Mouse (Mus musculus) MEL (cell line): ENCODE results near the gene Ryr3. TPM values are rescaled to one million over a fixed set of nuclear protein-coding genes. Genes with fewer than 3 reads are reported as not detected.
A peak's percentile ranks its signal among the peaks of the same experiment; 100 is the strongest.

Source experiments
- DNase-seq: peaks from one replicate; pipeline ENCODE4 v3.0.0; 2011; ENCODE audit warnings: low read depth, low spot score
- H3K27ac ChIP-seq: 2 replicates; pipeline ENCODE4 v1.5.1; 2012; ENCODE audit warnings: low read depth, mild to moderate bottlenecking, control low read depth, low read length, moderate library complexity; ENCODE audit not compliant: control insufficient read depth
- H3K27me3 ChIP-seq, 2 experiments: fragments of 150-350 bp in 1 of 2; sonication (generic) in 1 of 2; 2 replicates each; pipeline ENCODE4 v1.6.1; 2012; ENCODE audit warnings: low read length in 2 of 2, mild to moderate bottlenecking in 2 of 2, improper control_type of control experiment in 1 of 2, moderate library complexity in 1 of 2; ENCODE audit not compliant: insufficient read depth in 2 of 2, control insufficient read depth in 1 of 2
- H3K36me3 ChIP-seq, 2 experiments: 2 replicates each; pipeline ENCODE4 v1.6.1; 2012 to 2014; ENCODE audit warnings: low read length in 2 of 2, improper control_type of control experiment in 1 of 2, inconsistent platforms in 1 of 2, mild to moderate bottlenecking in 1 of 2; ENCODE audit not compliant: insufficient read depth in 2 of 2, control insufficient read depth in 1 of 2
- H3K4me1 ChIP-seq, 2 experiments: fragments of 150-350 bp in 1 of 2; sonication (generic) in 1 of 2; 2 replicates each; pipeline ENCODE4 v1.6.1; 2012; ENCODE audit warnings: low read length in 2 of 2, improper control_type of control experiment in 1 of 2, mild to moderate bottlenecking in 1 of 2; ENCODE audit not compliant: insufficient read depth in 2 of 2, control insufficient read depth in 1 of 2
- H3K4me3 ChIP-seq, 2 experiments: fragments of 150-350 bp in 1 of 2; sonication (generic) in 1 of 2; 2 replicates each; pipeline ENCODE4 v1.5.1; 2012; ENCODE audit warnings: low read depth in 2 of 2, low read length in 2 of 2, mild to moderate bottlenecking in 2 of 2, moderate library complexity in 2 of 2, control low read depth in 1 of 2, improper control_type of control experiment in 1 of 2; ENCODE audit not compliant: control insufficient read depth in 1 of 2, insufficient read depth in 1 of 2
- H3K79me2 ChIP-seq: 2 replicates; pipeline ENCODE4 v1.6.1; 2012; ENCODE audit warnings: mild to moderate bottlenecking, low read length, moderate library complexity; ENCODE audit not compliant: control insufficient read depth, poor library complexity, insufficient read depth
- H3K9ac ChIP-seq: 2 replicates; pipeline ENCODE4 v1.6.1; 2012; ENCODE audit warnings: low read depth, mild to moderate bottlenecking, control low read depth, low read length, moderate library complexity; ENCODE audit not compliant: control insufficient read depth, poor library complexity, severe bottlenecking
- H3K9me3 ChIP-seq: fragments of 150-350 bp; sonication (generic); replicated peaks from 2 replicates; pipeline ENCODE4 v1.6.1; 2012; ENCODE audit warnings: mild to moderate bottlenecking, low read length, improper control_type of control experiment, moderate library complexity; ENCODE audit not compliant: insufficient read depth
- CTCF ChIP-seq, 3 experiments: IDR thresholded peaks in 2 of 3; conservative IDR thresholded peaks in 1 of 3; 2 replicates each; pipeline ENCODE4 v1.5.1; 2011 to 2012; ENCODE audit warnings: low read length in 3 of 3, low read depth in 2 of 3, mild to moderate bottlenecking in 2 of 3, improper control_type of control experiment in 1 of 3, inconsistent platforms in 1 of 3, mixed read lengths in 1 of 3, moderate library complexity in 1 of 3; ENCODE audit not compliant: control insufficient read depth in 1 of 3, insufficient read depth in 1 of 3, poor library complexity in 1 of 3, severe bottlenecking in 1 of 3
- ELF1 ChIP-seq: IDR thresholded peaks from 2 replicates; pipeline ENCODE4 v1.6.1; 2014; ENCODE audit warnings: low read depth, mild to moderate bottlenecking, inconsistent platforms, low read length, improper control_type of control experiment, moderate library complexity
- GATA1 ChIP-seq: IDR thresholded peaks from 2 replicates; pipeline ENCODE4 v1.6.1; 2011; ENCODE audit warnings: low read depth, low read length, improper control_type of control experiment
- MXI1 ChIP-seq: IDR thresholded peaks from 2 replicates; pipeline ENCODE4 v1.6.1; 2011; ENCODE audit warnings: mild to moderate bottlenecking, low read depth, low read length, improper control_type of control experiment
- POLR2AphosphoS5 ChIP-seq: IDR thresholded peaks from 2 replicates; pipeline ENCODE4 v1.6.1; 2012; ENCODE audit warnings: low read depth, borderline replicate concordance, mild to moderate bottlenecking, inconsistent platforms, low read length, moderate library complexity, mixed read lengths
- RAD21 ChIP-seq: IDR thresholded peaks from 2 replicates; pipeline ENCODE4 v1.6.1; 2011; ENCODE audit warnings: mild to moderate bottlenecking, low read depth, low read length, improper control_type of control experiment
- RCOR1 ChIP-seq: IDR thresholded peaks from 2 replicates; pipeline ENCODE4 v1.6.1; 2012; ENCODE audit warnings: low read depth, mild to moderate bottlenecking, inconsistent platforms, low read length, improper control_type of control experiment
- SIN3A ChIP-seq: IDR thresholded peaks from 2 replicates; pipeline ENCODE4 v1.6.1; 2012; ENCODE audit warnings: low read length, improper control_type of control experiment, inconsistent platforms
- SMC3 ChIP-seq: IDR thresholded peaks from 2 replicates; pipeline ENCODE4 v1.6.1; 2011; ENCODE audit warnings: low read depth, low read length, improper control_type of control experiment
- UBTF ChIP-seq: IDR thresholded peaks from 2 replicates; pipeline ENCODE4 v1.6.1; 2012; ENCODE audit warnings: low read depth, mild to moderate bottlenecking, inconsistent platforms, low read length, improper control_type of control experiment, moderate library complexity, borderline replicate concordance; ENCODE audit not compliant: insufficient read depth
- ZNF384 ChIP-seq: IDR thresholded peaks from 2 replicates; pipeline ENCODE4 v1.6.1; 2012; ENCODE audit warnings: low read depth, mild to moderate bottlenecking, inconsistent platforms, low read length, improper control_type of control experiment
- polyA plus RNA-seq, 2 experiments: library from polyadenylated mRNA; stranded (reverse) in 1 of 2; unstranded in 1 of 2; fragments of >175 nt in 1 of 2; fragments of >200 nt in 1 of 2; gene quantifications; 2 replicates each; pipeline versions ENCODE4 v1.2.1 to v1.2.4; 2012; ENCODE audit warnings: low replicate concordance in 2 of 2, low read depth in 1 of 2; ENCODE audit not compliant: insufficient read length in 2 of 2, insufficient read depth in 1 of 2, missing spikeins in 1 of 2
- total RNA-seq: library from RNA; depleted of rRNA; stranded (reverse); fragments of 300-350 nt; gene quantifications from 2 replicates; pipeline ENCODE4 v1.2.3, GENCODE M21; 2012

The Ryr3 gene
- total and polyA plus RNA-seq, 3 experiments: 0.04 TPM; not detected in 2

GRCm38 (mm10) chr2:112765046-112765445 lies 451.9 kb downstream of the Ryr3 start:
- no peaks in the 10 kb centered on the region; a peak in 1 of 4 replicates for H3K4me1 ChIP-seq
- H3K79me2 ChIP-seq: no peaks in the 10 kb centered on the region
- H3K9me3 ChIP-seq: no peaks in the 10 kb centered on the region
- no peak overlapping the region for H3K9ac ChIP-seq
- H3K27me3 ChIP-seq: peaks cover 1 to 4% of the 10 kb centered on the region in 2 experiments; a peak in 2 of 4 replicates
- H3K27ac ChIP-seq: no peak overlapping the region
- H3K4me3 ChIP-seq: no peak overlapping the region
- TF ChIP-seq RAD21: peak; percentile 20
- TF ChIP-seq SMC3: peak; percentile 55
- no peak for TF ChIP-seq GATA1
- peak; percentile 54 to 66 (median 65) for TF ChIP-seq CTCF (IDR thresholded peaks at IDR 0.05 in 2 of 3, conservative IDR thresholded peaks at IDR 0.05 in 1 of 3; ENCODE audit: control insufficient read depth in 1 of 3, insufficient read depth in 1 of 3, low read depth in 2 of 3, low read length in 3 of 3, poor library complexity in 1 of 3, severe bottlenecking in 1 of 3)
- TF ChIP-seq, all 39 proteins: peak for 3
- peak; percentile 46 for DNase-seq
- peaks cover 0 to 2% of the 10 kb centered on the region in 2 experiments; a peak in 1 of 4 replicates for H3K36me3 ChIP-seq

GRCm38 (mm10) chr2:112764274-112764673 lies 452.6 kb downstream of the Ryr3 start:
- DNase-seq: no peak
- no peak for TF ChIP-seq MXI1
- TF ChIP-seq RCOR1: no peak
- no peak overlapping the region for H3K9ac ChIP-seq

GRCm38 (mm10) chr2:112762006-112762405 lies 454.9 kb downstream of the Ryr3 start:
- H3K27ac ChIP-seq: no peak overlapping the region
- no peak overlapping the region for H3K9ac ChIP-seq
- H3K4me3 ChIP-seq: no peak overlapping the region
- no peaks in the 10 kb centered on the region for H3K9me3 ChIP-seq
- no peaks in the 10 kb centered on the region; a peak in 1 of 4 replicates for H3K4me1 ChIP-seq
- H3K36me3 ChIP-seq: peaks cover 0 to 2% of the 10 kb centered on the region in 2 experiments; a peak in 1 of 4 replicates
- no peaks in the 10 kb centered on the region for H3K79me2 ChIP-seq
- TF ChIP-seq ELF1 (no peak), ZNF384 (no peak), POLR2AphosphoS5 (no peak), SIN3A (no peak), MXI1 (no peak), UBTF (no peak), RAD21 (no peak)
- TF ChIP-seq, all 39 proteins: peak for 0
- no peaks in the 10 kb centered on the region for H3K27me3 ChIP-seq
- no peak for DNase-seq

More at GRCm38 (mm10) chr2:112764274-112764673, 452.6 kb downstream of the Ryr3 start:
- H3K4me1 ChIP-seq: no peaks in the 10 kb centered on the region; a peak in 1 of 4 replicates
- H3K27ac ChIP-seq: no peak overlapping the region
- H3K9me3 ChIP-seq: no peaks in the 10 kb centered on the region
- no peak overlapping the region for H3K4me3 ChIP-seq
- peaks cover 0 to 2% of the 10 kb centered on the region in 2 experiments; a peak in 1 of 4 replicates for H3K36me3 ChIP-seq
- H3K79me2 ChIP-seq: no peaks in the 10 kb centered on the region
- peaks cover 1 to 4% of the 10 kb centered on the region in 2 experiments; a peak in 2 of 4 replicates for H3K27me3 ChIP-seq
